Mouse (Mus musculus) forebrain, postnatal 0 days (tissue): Measurements from ENCODE around the gene Glyctk. TPM values are rescaled to one million over a fixed set of nuclear protein-coding genes. Genes with fewer than 3 reads are reported as not detected.
A peak's percentile ranks its signal among the peaks of the same experiment; 100 is the strongest.

Experiments
- ATAC-seq: fragments of 200-750 bp; cut with Nextera tagmentation; 2 replicates; pipeline ENCODE4 v1.8.0; 2017; ENCODE audit warnings: mild to moderate bottlenecking, moderate library complexity
- DNase-seq: peaks from one replicate; pipeline ENCODE4 v3.0.0-alpha.2; 2015
- H3K27ac ChIP-seq: fragments of 300-500 bp; sonication (generic); 2 replicates; pipeline ENCODE4 v1.5.1; 2014; ENCODE audit warnings: low read depth, mild to moderate bottlenecking, antibody characterized with exemption, low read length, moderate library complexity, mixed read lengths
- H3K27me3 ChIP-seq: fragments of 300-500 bp; sonication (generic); 2 replicates; pipeline ENCODE4 v1.6.1; 2014; ENCODE audit warnings: mild to moderate bottlenecking, low read length, mixed read lengths; ENCODE audit not compliant: insufficient read depth
- H3K36me3 ChIP-seq: fragments of 300-500 bp; sonication (generic); 2 replicates; pipeline ENCODE4 v1.6.1; 2014; ENCODE audit warnings: mild to moderate bottlenecking, moderate library complexity; ENCODE audit not compliant: insufficient read depth
- H3K4me1 ChIP-seq: fragments of 300-500 bp; sonication (generic); 2 replicates; pipeline ENCODE4 v1.6.1; 2014; ENCODE audit warnings: antibody characterized with exemption; ENCODE audit not compliant: insufficient read depth
- H3K4me2 ChIP-seq: fragments of 300-500 bp; sonication (generic); 2 replicates; pipeline ENCODE4 v1.6.1; 2014; ENCODE audit warnings: low read depth, mild to moderate bottlenecking, moderate library complexity
- H3K4me3 ChIP-seq: fragments of 300-500 bp; sonication (generic); 2 replicates; pipeline ENCODE4 v1.5.1; 2014; ENCODE audit warnings: low read depth, low read length, mixed read lengths
- H3K9ac ChIP-seq: fragments of 300-500 bp; sonication (generic); 2 replicates; pipeline ENCODE4 v1.6.1; 2014; ENCODE audit warnings: mild to moderate bottlenecking
- H3K9me3 ChIP-seq: fragments of 300-500 bp; sonication (generic); 2 replicates; pipeline ENCODE4 v1.6.1; 2016; ENCODE audit warnings: low read length
- CTCF ChIP-seq: sonication (generic); IDR thresholded peaks from 2 replicates; pipeline ENCODE4 v1.5.1; 2016; ENCODE audit warnings: antibody characterized with exemption, control low read depth, low read depth
- WGBS: fragments of 180-500 bp; shearing (Covaris S2); extraction: QIAGEN DNeasy Blood & Tissue Kit; methylation state at CpG from one replicate; pipeline ENCODE4 v1.1.7; 2014; 5-methylcytosine and 5-hydroxymethylcytosine counted together
- polyA plus RNA-seq: library from polyadenylated mRNA; unstranded; fragments of >200 nt; fragmentation: Nextera tagmentation; extraction: Ambion mirVana; gene quantifications from 2 replicates; pipeline ENCODE4 v1.2.1, GENCODE M21; 2015
- total RNA-seq: library from RNA; depleted of rRNA; stranded (reverse); fragments of >200 nt; gene quantifications from 2 replicates; pipeline ENCODE4 v1.2.3, GENCODE M21; 2014

Glyctk gene
- total and polyA plus RNA-seq, 2 experiments from 2014 or later = 1.1 to 3.0 TPM

- Histone ChIP-seq H3K36me3 (no peaks in the 10 kb centered on the region; the same call in 1 of the 2 replicates), H3K27me3 (no peaks in the 10 kb centered on the region), H3K4me1 (0 out of 2 replicates have a peak, but pooled peaks cover 5% of the 10 kb centered on the region), H3K9me3 (no peaks in the 10 kb centered on the region), H3K27ac (no peak within 1 kb of the TSS), H3K4me2 (peak within 1 kb of the TSS; percentile 74), H3K4me3 (peak within 1 kb of the TSS; percentile 51), H3K9ac (peak within 1 kb of the TSS; percentile 60)
- DNase-seq = no peak
- ATAC-seq = no peak
- no peak for TF ChIP-seq CTCF
- 52% methylated on average over 18 of the region's 18 CpGs for WGBS
Observed at GRCm38 (mm10) chr9:106199535-106200272, 41.8 kb upstream of the Glyctk start, which contains the start of gene Ppm1m. Ppm1m (minus strand) TSS chr9:106199746.

- Histone ChIP-seq H3K9me3 (no peaks in the 10 kb centered on the region), H3K36me3 (no peaks in the 10 kb centered on the region; the same call in 1 of the 2 replicates), H3K27ac (no peak overlapping the region), H3K27me3 (no peaks in the 10 kb centered on the region), H3K4me1 (0 out of 2 replicates have a peak, but pooled peaks cover 3% of the 10 kb centered on the region), H3K4me3 (peak overlapping the region; percentile 51), H3K4me2 (peak overlapping the region; percentile 74), H3K9ac (peak overlapping the region; percentile 60)
- DNase-seq (peak; percentile 37), ATAC-seq (peak; percentile 16; the same call in 1 of the 2 replicates)
- no peak for TF ChIP-seq CTCF
- WGBS = 2% methylated on average over 51 of the region's 51 CpGs
Observed at GRCm38 (mm10) chr9:106198962-106199458, 41.1 kb upstream of the Glyctk start.

DNA sequence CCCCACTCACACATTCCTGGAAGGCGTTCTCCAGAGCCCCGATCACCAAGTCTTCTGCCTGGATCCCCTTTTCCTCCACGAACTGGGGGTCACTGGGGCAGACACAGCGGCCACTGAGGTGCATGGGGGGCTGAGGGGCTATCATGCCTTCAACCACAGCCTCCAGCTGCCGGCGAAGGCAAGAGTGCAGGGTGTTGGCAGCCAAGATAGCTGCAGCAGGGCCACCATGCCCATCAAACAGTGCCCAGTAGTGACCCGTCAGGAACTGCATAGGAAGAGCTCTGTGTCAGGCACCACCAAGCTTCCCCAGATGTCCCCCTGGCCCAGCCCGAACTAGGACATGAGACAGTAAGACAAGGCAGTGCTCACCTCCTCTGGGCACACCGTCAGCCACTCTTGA, 39.8 kb upstream of the Glyctk start:
- WGBS = 91% methylated on average over 9 of the region's 9 CpGs
- no peak overlapping the region for H3K4me3 ChIP-seq
- no peak overlapping the region for H3K4me2 ChIP-seq
- H3K4me1 ChIP-seq = no peaks in the 10 kb centered on the region
- H3K27ac ChIP-seq = no peak overlapping the region
- H3K9me3 ChIP-seq = no peaks in the 10 kb centered on the region
- no peak for DNase-seq
- ATAC-seq = no peak
- no peak overlapping the region for H3K9ac ChIP-seq
- H3K27me3 ChIP-seq = no peaks in the 10 kb centered on the region
- no peaks in the 10 kb centered on the region; the same call in 1 of the 2 replicates for H3K36me3 ChIP-seq
- TF ChIP-seq CTCF = no peak

DNA sequence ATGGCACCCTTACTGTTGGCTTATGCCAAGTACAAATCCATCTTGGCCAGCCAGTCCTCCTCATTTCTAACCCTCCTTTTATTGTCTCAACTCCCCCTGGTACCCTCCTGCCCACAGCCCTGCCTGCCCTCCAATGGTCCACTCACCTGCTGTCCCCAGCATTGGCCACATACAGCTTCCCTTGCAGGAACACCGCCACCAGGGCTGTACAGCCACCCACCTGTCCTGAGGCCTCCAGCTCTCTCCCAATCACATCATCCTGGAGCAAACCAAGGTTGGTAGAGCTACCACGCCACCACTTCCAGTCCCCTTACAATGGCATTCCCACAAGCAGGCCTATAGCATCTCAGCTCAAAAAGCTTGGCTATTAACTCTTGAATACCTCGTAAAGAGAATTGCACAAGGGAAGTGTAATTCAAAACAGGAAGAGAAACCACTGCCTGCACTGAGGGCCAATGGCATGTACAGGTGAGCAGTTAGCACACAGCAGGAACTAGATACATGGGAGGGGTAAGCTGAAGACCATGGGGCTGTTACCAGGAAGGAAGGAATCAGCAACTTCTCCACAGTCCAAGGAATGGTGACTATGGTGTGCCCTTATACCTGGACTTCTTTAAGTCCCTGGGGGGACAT, 39.3 kb upstream of the Glyctk start:
- ATAC-seq = no peak
- Histone ChIP-seq H3K27ac (no peak overlapping the region), H3K4me2 (no peak overlapping the region), H3K4me3 (no peak overlapping the region), H3K27me3 (no peaks in the 10 kb centered on the region), H3K4me1 (no peaks in the 10 kb centered on the region), H3K9ac (no peak overlapping the region), H3K36me3 (peaks cover 4% of the 10 kb centered on the region), H3K9me3 (no peaks in the 10 kb centered on the region)
- no peak for TF ChIP-seq CTCF
- DNase-seq = no peak
- 94% methylated on average over 3 of the region's 3 CpGs for WGBS

GRCm38 (mm10) chr9:106195693-106196092, 37.8 kb upstream of the Glyctk start:
- H3K27ac ChIP-seq = 0 out of 2 replicates have a peak overlapping the region, but pooled peaks have one; percentile 2
- WGBS = 75% methylated on average over 8 of the region's 8 CpGs
- H3K4me1 ChIP-seq = no peaks in the 10 kb centered on the region
- H3K4me2 ChIP-seq = no peak overlapping the region
- H3K4me3 ChIP-seq = no peak overlapping the region
- TF ChIP-seq CTCF = no peak
- no peak overlapping the region for H3K9ac ChIP-seq
- DNase-seq (peak; percentile 56), ATAC-seq (no peak)
- no peaks in the 10 kb centered on the region for H3K9me3 ChIP-seq
- H3K27me3 ChIP-seq = no peaks in the 10 kb centered on the region
- peaks cover 17% of the 10 kb centered on the region for H3K36me3 ChIP-seq

GRCm38 (mm10) chr9:106193930-106194807, 36.2 kb upstream of the Glyctk start:
- H3K9me3 ChIP-seq = no peaks in the 10 kb centered on the region
- DNase-seq = no peak
- H3K27me3 ChIP-seq = no peaks in the 10 kb centered on the region
- no peak overlapping the region for H3K4me3 ChIP-seq
- WGBS = 84% methylated on average over 8 of the region's 8 CpGs
- TF ChIP-seq CTCF = no peak
- no peak overlapping the region for H3K9ac ChIP-seq
- no peak for ATAC-seq
- no peaks in the 10 kb centered on the region for H3K4me1 ChIP-seq
- H3K27ac ChIP-seq = 0 out of 2 replicates have a peak overlapping the region, but pooled peaks have one; percentile 9
- peaks cover 31% of the 10 kb centered on the region for H3K36me3 ChIP-seq
- H3K4me2 ChIP-seq = no peak overlapping the region
